Mouse (Mus musculus): ENCODE measurements at regions not wholly inside any gene's neighbourhood (a gene's known extent, or its start where the extent isn't known, plus 50 kb on each side); places are given as distances from the start of the nearest gene placed in this dataset.

DNA sequence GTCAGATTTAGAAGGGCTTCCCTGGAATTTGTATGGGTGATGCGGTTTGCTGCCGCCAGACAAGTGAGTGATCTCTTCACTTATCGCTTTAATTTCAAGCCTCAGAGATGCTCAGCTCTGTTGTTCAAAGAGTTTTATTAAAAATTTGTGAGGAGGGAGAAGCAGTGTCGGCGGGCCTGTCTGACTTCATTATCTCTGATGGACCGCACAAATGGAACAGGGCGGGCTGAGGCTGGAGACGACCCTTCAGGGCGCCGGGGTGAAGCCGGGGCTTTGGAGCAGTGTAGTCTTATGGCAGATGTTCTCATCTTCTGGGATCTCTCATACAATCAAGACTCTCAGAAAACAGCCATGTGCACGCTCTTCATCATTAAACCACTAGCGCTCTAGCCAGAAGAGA lies 115.2 kb downstream of the Dyrk2 start:
- no peak for TF ChIP-seq CTCF (IDR thresholded peaks at IDR 0.05; ENCODE audit: borderline replicate concordance, control insufficient read depth, extremely low read depth, insufficient read depth, low read length, poor library complexity)
- no peak for TF ChIP-seq POLR2A (IDR thresholded peaks at IDR 0.05; ENCODE audit: control insufficient read depth, extremely low read depth, insufficient read depth, low read length, poor library complexity)
